Mouse (Mus musculus) myocyte (in vitro differentiated cells): ENCODE data around the gene Gm5431.

ENCODE experiments used
- CEBPB ChIP-seq: IDR thresholded peaks from 2 replicates; pipeline ENCODE4 v1.6.1; 2011; ENCODE audit warnings: mild to moderate bottlenecking, moderate library complexity; ENCODE audit not compliant: poor library complexity, insufficient read depth, severe bottlenecking
- E2F4 ChIP-seq: IDR thresholded peaks from one replicate; pipeline ENCODE4 v1.6.1; 2011; ENCODE audit warnings: mild to moderate bottlenecking, control low read depth, moderate library complexity; ENCODE audit not compliant: insufficient read depth
- MAX ChIP-seq: IDR thresholded peaks from one replicate; pipeline ENCODE4 v1.6.1; 2011; ENCODE audit warnings: low read depth, mild to moderate bottlenecking, control low read depth
- POLR2A ChIP-seq: IDR thresholded peaks from one replicate; pipeline ENCODE4 v1.6.1; 2011; ENCODE audit warnings: low read depth, mild to moderate bottlenecking, control low read depth, moderate library complexity; ENCODE audit not compliant: insufficient read length
- POLR2AphosphoS2 ChIP-seq: IDR thresholded peaks from one replicate; pipeline ENCODE4 v1.6.1; 2011; ENCODE audit warnings: low read depth, control low read depth; ENCODE audit not compliant: insufficient read length
- REST ChIP-seq: IDR thresholded peaks from one replicate; pipeline ENCODE4 v1.6.1; 2011; ENCODE audit warnings: mild to moderate bottlenecking, control low read depth, moderate library complexity; ENCODE audit not compliant: insufficient read depth, insufficient read length
- SRF ChIP-seq: IDR thresholded peaks from one replicate; pipeline ENCODE4 v1.6.1; 2011; ENCODE audit warnings: low read depth; ENCODE audit not compliant: control insufficient read depth, insufficient read length
- TCF12 ChIP-seq: IDR thresholded peaks from one replicate; pipeline ENCODE4 v1.6.1; 2011; ENCODE audit warnings: mild to moderate bottlenecking, control low read depth; ENCODE audit not compliant: poor library complexity, insufficient read depth, severe bottlenecking
- USF1 ChIP-seq: IDR thresholded peaks from one replicate; pipeline ENCODE4 v1.6.1; 2011; ENCODE audit warnings: low read depth, mild to moderate bottlenecking, control low read depth, moderate library complexity

GRCm38 (mm10) chr11:48862784-48863319, 39.2 kb downstream of the Gm5431 start:
- TF ChIP-seq MAX (no peak), POLR2A (no peak), SRF (no peak), POLR2AphosphoS2 (no peak), TCF12 (no peak), E2F4 (no peak), CEBPB (no peak), USF1 (no peak), REST (no peak)
